Mouse (Mus musculus) right cerebral cortex, postnatal 36 days (tissue): ENCODE measurements around the gene Col13a1.

ENCODE experiments used
- DNase-seq, 2 experiments: peaks; one replicate each; pipeline ENCODE4 v3.0.0; 2022; ENCODE audit warnings: low spot score in 2 of 2, mixed read lengths in 1 of 2

Gene Col13a1

DNA sequence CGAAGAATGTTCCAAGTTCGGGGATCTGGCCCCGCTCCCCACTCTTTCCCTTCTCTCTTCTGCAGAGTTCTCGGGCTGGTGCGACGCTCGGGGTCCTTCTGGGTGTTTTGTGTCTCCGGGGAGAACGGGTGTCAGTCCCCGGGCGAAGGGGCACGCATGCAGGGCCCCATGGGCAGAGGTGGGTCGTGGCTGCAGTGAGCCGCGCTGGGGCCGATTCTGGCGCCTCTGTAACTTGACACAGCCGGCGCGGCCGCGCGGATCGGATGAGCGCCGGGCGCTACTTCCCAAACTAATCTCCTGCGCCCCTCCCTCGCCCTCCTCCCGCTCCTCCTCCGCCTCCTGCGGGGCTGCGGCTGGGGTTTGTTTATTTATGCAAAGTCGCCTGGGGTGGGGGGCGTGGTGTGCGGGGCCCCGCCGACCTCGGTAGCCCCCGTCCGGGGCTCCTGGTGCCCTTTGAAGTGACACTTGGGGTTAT, at the start of gene Col13a1:
Gene Col13a1 (minus strand): TSS at position 243 of the 475 bp plus-strand sequence.
- no peak for DNase-seq

DNA sequence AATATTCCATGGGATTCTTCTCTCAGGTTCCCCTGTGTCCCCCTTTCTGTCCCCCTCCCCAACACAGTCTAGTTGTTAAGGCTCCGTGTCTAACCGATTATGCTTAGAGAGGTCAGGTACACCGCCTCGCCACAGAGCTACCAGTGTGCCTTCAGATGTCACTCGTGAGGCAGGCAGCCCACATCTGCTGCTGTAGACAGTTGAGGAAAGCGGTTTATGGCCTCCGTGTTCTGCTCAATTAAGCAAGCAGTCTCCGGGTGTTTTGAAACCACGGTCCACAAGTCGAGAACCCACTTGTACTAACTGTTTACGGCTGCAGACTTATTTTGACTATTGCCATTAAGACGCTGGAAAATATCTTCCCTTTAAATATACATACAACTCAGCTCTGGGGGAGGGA, 48.8 kb upstream of the Col13a1 start:
- no peak for DNase-seq

DNA sequence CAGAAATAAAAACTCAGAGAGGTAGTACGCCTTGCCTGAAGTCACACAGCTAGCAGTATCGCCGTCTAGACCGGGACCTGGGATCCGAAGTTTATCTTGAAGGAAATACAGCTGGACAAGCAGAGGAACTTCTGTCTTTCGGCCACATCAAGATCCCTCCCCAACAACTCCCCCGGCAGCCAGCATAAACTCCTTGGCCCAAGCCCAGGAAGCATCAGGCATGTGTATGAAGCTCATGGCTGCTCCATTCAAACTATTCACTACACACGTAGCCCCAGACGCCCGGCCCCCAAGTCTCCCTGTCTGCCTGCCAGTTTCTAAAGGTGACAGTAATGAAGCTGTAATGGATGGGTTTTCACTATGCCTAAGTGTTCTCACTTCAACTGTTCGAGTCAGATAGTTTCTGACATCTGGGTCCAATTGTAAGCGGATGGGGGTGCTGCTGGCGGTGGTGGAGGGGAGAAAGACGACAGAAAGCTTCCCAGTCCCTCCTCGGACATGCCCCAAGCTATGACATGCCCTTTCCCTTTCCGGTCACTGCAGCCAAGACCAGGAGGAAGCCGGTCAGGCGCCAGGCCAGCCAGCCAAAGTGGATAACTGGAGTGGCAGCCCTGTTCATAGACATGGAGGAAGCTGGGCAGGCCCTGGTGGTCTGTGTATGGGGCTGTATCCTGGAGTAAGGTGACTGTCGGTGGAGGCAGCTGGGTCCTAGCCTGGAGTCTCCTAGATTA, 45.1 kb upstream of the Col13a1 start:
- no peak for DNase-seq

DNA sequence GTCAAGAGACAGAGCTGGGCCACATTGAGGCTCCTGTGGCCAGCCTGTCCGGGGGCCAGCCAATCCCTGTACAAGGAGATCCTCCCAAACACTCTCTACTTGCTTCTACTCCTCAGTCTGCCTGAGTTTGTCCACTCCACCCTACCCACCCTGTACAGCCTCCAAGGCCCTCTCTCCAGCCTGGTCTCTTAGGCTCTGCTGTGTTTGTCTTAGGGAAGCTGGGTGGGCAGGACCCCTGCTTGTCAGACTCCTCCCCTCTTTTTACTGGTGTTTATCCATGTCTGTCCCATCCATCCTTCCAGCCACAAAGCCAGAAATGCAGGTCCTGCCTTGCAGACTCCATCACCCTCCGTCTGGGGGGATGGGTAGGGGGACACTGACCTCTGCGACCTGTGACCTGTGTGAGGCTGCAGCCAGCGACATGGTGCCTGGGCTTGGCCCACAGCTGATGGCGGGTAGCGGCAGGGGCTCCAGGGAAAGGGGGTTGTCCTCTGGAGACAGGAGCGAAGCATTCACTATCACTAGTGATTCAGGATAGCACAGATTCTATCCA, 41.2 kb upstream of the Col13a1 start:
- DNase-seq, result no peak

DNA sequence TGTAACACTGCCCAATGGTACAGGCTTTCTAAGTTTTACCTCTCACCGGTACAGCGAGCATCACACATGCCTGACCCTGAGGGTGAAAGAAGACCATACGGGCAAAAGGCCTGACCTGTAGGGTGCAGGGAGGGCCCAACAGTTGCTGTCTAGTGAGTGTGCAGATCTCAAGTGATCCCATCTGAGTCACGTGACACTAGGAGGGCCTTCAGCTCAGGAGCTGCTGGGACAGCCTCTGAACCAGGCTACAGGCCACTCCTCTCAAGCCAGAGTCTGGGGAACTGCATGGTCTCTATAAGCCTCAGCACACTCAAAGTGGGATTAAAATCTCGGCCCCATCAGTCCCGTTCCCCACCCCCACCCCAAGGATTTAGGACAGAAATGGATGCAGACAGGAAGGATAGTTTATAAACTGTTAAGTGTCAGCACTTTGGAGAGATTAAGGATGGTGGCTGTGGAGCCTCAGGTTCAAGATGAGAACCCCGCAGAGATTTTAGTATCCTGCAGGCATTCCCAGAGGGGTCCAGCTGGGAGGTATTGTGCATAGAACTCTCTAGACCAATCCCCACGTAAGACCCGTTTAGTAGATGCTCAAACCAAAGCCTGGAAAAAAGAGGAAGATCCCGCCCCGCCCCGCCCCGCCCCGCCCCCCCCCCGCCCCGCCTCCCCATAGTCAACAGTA, 40.6 kb upstream of the Col13a1 start:
- DNase-seq, result no peak

DNA sequence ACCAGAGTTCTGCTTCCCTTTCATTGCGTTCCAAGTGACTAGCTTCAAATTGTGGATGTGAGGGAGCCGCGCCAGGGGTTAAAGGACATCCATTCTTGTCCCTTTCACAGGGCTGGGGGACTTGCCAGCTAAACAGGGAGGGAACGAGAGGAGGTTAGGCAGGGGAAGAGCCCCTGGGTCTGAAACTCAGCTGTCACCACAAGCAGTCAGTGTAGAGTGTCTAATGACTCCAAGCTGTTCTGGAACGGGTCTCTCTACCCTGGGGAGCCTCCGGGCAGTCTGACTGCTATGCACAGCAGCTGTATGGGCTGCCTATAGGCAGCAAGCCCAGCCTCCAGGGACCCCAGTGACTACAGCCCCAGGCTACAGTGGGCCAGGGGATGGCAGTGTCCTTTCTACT, 38.0 kb upstream of the Col13a1 start:
- no peak for DNase-seq

DNA sequence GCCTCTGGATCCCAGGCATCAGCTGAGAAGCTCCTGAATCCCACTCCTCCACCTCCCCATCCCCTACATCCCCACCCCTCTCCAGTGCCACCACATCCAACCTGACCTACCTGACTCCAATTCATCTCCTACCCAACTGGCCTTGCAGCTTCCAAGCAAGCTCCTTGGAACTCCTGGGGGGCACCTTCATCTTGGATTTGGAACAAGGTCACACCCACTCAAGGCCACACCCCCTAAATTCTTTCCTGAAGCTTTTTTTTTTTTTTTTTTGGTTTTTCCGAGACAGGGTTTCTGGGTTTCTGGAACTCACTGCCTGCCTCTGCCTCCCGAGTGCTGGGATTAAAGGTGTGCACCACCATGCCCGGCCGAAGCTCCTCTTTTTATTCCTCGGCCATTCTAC, 34.3 kb upstream of the Col13a1 start:
- DNase-seq, result no peak

DNA sequence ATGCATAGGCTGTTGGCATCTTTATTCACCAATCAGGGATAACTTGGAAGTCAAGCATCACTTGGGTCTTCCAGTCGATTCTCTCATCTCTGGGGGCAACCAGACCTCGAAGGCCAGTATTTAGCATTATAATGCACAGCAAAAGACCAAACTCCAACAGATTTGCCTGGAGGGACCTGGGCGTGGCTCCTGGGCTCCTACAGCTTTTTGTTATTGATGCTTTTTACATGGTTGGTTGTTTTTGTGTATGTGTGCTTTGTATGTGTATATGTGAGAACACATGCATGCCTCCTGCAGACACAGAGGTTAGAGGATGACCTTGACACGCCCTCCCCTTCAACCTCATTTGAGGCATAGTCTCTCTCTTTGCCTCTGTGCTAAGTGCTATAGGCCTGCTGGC, 33.5 kb upstream of the Col13a1 start:
- no peak for DNase-seq

DNA sequence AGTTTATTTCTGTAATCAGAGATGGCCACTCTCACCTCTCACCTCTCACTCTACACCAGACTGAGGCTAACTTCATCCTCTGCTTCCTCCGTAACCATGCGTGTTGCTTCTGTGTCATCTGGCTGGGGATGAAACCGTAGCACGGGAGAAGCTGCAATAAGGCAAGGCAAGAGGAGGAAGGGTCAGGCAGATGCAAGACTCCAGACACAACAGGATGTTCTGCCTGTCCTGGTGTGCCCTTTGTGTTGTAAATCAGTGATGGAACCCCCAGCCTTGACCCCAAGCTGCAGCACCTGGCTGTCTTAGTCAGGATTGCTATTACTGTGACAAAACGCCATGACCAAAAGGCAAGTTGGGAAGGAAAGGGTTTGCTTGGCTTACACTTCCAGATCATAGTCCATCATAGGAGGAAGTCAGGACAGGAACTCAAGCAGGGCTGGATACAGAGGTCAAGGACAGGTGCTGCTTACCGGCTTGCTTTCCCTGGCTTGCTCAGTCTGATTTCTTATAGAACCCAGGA, 31.1 kb upstream of the Col13a1 start:
- no peak for DNase-seq

DNA sequence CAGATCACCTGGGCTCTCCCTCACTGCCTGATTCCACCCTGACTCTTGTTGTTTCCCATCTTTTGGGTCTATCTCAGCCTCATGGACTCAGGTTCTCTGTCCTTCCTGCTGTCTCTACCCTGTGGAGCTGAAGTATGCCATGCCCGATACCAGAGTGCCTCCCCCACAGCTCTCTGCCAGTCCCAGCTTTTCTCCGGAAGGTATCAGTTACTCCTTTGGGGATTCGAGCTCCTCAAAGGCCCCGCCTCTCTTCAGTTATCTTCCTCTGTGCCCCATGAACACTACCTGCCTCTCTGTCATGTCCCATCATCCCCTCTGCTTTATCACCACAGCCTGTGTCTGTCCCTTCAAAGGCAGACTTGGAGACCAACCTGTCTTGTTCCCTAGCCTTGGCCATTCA, 29.1 kb upstream of the Col13a1 start:
- DNase-seq, result no peak

DNA sequence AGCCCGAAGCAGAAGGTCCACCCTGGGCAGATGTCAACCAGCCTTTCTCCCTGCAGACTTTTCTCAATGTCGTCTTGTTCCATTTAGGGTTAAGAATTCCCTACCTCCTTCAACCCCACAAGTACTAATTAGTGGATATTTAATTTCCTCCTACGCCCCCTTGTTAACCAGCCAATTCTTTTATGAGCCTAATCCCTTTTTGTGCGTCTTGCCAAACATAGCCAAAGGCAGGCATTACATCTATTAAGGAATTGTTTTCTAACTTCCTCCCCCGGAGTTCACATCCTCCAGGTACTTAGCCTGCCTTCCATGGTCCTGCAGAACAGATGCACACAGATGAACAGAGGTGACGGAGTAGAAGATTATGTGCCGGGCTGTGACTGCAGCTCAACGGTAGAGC, 27.5 kb upstream of the Col13a1 start:
- DNase-seq, result no peak

DNA sequence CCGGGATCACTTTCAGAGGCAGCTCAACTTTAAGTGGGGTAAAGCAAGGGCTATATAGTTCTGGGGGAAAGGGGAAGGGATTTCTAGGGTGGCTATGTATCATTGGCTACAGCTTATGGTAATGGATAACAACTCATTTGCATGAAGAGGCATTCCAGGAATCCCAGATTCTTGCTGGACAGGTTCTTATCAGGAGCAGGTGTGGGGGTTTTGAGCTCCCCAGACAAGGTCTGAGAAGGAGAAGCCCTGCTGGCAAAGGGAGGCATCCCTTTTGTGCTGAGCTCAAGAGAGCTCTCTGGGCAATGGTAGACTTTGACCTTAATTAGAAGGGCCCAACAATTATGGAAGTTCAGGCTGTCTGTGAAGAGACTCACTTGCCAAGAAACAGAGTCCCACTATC, 21.3 kb upstream of the Col13a1 start:
- DNase-seq, result no peak

DNA sequence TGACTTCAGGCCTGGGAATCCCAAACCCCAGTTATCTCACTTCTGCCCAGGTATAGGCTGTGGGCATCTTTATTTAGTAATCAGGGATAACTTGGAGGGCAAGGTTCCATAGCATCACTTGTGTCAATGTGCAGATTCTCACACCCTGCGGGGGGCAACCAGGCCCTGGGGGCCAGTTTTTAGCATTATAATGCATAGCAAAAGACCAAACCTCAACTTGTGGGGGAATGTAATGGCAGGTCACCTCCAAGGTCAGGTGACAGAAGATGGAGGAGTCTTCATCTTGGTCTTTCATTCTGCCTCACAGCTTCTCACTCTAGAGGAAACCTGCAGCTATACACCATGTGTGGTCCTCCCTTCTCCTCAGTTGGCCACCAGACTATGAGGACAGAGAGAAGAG, 20.9 kb upstream of the Col13a1 start:
- DNase-seq, result no peak

DNA sequence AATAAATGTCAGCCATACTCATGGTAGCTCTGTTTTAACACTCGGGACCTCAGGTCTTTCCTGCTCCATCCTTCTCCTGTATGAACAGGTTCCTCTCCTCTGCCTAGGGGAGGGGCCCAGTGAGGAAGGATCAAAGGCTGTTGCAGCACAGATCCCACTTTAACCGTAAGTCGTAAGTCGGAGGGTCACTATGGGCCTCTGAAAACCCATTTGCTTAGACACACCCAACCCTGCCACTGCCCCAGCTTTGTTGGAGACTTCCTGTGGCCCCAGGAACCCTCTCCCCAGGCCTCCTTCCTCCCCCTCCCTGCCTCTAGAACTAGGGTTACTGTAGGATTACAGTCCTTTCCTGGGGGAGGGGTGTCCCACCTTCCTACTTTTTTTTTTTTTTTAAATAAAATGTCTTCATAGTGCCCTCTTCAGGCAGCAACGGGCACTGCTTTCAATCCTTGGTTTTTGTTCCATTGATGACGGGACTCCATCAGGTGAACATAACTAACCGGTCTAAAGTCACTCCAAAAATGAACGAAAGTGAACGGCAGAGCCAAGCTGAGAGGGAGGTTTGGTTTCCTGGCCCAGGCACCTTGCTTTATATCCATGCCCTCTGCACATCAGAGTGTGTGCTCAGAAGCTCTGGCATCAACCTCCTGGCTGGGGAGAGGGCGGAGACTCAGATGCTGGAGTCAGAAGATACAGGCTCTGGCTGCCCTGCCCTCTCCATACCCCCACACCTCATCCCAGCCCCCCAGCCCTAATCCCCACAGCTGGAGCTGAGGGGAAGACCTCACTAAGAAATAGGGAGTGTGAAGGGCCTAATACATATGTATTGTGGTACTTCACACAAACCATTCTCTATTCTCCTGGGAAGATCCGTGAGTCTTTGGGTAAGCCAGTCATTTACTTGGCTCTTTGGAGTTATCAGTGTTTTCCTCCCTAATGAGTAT, 12.8 kb upstream of the Col13a1 start:
- no peak for DNase-seq

DNA sequence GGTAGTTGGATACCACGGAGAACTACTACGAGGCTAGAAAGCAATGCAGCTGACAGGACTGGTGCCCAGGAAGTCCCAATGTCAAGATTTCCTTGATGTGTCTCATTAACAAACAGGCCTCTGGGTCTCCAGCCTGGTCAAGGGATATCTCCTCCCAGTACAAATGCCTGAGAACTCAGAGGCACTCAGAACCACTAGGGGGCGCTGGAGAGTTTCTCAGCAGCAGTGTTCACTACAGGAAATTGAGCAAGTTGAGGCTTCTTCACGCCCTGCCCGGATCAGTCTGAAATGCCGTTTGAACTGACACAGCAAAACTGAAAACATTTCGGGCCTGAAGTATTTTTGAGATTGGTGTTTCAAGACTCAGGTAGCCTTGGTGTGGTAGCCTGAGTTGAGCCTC, 1.5 kb upstream of the Col13a1 start:
- DNase-seq, result peak; percentile 69 to 72

DNA sequence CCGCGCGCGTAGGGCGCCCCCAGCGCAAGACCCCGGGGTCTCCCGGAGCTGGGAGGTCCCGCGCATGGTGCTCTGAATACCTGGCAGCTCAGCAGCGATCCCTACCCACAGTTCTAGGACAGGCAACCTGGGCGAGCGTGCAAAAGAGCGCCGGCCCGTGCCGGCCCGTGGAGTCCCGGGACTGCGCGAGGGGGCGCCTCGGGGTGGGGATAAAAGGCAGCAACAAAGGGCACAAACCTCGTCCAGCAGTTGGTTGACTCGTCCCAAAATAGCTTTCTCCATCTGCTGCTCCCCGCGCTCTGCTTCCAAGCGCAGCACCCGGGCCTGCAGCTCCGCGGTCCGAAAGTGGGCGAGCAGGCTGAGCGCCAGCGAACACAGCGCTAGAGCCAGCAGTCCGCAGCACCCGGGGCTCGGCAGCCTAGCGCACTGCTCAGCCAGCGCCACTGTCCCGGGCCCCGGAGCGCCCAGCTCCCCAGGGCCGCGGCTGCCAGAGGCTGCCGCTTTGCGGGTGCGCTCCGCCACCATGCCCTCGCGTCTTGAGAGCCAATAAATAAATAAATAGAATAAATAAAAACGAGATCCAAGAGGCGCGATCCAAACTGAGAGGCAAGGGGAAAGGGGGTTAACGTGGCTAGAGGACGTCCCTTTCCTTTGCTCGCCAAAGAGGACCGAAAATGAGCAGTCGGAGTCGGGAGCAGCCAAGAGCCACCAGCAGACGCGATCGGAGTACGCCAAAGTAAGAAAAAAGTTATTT, 619 bp downstream of the Col13a1 start:
- peak; percentile 3 to 26 for DNase-seq

DNA sequence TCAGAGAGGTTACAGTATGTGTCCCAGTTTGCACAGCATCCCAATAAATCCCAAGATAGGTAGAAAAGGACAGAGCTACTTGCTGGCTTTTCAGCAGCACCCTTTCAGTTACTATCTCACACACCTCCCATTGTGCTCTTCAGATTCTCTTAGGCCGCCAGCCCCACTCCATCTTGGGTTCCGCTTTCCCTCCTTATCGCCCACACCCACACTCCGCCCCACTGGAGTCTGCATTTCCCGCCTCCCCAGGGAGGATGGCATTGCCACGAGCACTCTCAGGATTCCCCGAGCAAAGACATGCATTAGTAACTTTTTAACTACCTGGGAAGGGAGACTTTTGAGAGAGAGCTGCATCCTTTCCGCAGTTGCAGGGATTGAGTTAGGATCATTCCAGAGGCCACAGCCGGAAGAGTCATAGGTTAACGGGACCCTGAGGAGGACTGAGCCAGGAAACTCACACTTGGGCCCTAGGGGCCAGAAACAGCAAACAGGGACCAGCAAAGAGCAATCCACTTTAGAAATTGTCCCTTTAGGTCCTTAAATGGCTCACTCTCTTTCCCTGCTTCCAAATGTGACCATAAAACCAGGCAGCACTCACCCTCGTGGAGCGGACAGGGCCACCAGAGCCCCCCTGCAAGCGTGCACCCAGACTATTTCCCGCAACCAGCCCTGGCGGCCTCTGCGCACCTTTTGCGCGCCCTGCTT, 1.4 kb downstream of the Col13a1 start:
- no peak for DNase-seq

DNA sequence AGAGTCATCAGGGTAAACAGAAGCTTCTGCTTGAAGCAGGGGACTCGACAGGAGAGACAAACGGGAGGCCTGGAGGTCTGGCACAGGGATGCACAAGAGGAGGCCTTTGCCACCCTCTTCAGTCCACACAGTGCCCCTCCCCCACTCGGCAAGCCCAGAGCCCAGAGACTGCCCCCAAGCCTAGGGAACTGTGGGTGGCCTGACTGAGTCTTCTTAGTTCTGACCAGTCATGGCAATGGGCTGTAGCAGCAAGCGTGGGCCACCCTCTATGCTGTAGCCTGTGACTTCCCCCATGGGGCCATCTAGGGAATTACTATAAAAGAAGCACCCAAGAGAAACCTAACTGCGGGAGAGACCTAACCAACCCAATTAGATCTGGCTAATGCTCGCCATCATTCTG, 1.9 kb downstream of the Col13a1 start:
- DNase-seq, result no peak

DNA sequence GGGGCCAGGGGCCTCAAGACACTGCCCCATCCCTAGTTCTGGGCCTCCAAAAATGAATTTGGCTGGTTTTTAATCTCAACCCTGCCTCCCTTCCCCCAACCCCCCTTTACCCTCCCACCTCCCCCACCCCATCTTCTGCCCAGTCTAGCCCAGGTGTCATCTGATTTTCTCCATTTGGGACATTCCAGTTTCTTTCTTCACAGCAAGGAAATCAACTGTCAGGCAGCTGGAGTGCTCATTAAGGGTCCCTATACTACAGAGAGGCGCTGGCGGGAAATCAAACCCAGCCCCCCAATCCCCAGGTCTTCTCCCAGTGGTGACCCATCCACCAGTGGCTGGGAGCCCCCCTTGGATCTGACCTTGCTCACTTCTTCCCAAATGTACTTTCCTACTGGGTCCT, 4.3 kb downstream of the Col13a1 start:
- DNase-seq, result no peak

DNA sequence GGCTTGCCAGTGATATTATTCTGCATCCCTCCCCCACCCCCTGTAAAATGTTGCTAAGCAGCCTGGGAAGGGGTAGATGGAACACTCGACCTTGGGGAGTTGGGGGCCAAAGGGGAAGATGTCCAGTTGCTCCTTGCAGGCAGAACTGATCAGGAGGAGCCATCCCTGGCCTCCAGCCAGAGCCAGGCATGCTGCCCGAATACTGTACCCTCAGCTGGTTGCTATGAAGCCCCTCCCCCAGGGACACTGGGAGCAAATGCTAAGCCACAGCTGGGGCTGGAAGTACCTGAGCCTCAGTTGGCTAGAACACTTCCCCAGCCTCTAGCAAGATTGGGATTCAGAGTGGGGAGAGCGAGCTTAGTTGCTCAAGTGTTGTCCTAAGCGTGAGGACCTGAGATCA, 6.9 kb downstream of the Col13a1 start:
- no peak for DNase-seq
